Mouse (Mus musculus) adrenal gland, postnatal 25 days (tissue): ENCODE data around the gene Zfp277. TPM values are rescaled to one million over a fixed set of nuclear protein-coding genes. Genes with fewer than 3 reads are reported as not detected.

Experiments used
- DNase-seq: peaks from one replicate; pipeline ENCODE4 v3.0.0; 2021; ENCODE audit warnings: mixed read lengths
- total RNA-seq: library from RNA; stranded (reverse); gene quantifications from 2 replicates; pipeline ENCODE4 v1.2.3, GENCODE M21; 2021

The Zfp277 gene
- total RNA-seq, 1 experiment from 2014 or later = 23.8 TPM

DNA sequence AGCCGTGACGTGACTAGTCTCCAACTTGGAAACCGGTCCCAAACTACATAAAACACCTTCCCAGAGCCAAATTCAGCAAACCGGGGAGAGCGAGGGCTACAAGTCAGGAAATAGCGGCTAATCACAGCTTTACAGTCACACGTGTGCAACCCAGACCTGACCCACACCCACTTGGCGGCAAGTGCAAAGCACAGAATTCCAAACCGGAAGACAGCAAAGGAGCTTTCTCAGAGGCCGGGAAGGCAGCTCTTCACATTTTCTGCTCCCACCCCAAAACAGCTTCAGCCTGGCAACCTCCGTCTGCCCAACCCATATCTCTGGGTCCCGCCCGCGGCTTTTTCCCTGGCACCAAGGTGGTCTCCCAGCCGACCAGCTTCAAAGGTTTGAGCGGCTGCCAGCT is 496 bp downstream of the Zfp277 start:
- DNase-seq = no peak

DNA sequence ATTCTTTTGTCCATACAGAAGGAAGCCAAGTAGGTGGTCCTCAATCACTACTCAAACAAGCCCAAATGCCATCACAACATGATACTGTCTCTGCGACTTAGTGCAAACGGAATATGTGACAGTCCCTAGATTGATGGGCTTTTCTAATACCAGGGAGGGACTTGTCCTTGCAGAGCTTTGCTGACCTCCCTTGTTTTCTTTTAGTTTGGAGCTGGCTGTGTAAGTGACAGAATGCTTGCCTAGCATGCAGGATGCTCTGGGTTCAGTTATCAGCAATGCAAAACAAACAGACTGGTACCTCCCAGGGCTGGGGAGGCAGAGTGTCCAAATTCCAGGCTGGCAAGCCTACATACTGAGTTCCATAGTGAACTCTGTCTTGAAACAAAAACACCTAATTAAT is 7.7 kb downstream of the Zfp277 start:
- DNase-seq = no peak

DNA sequence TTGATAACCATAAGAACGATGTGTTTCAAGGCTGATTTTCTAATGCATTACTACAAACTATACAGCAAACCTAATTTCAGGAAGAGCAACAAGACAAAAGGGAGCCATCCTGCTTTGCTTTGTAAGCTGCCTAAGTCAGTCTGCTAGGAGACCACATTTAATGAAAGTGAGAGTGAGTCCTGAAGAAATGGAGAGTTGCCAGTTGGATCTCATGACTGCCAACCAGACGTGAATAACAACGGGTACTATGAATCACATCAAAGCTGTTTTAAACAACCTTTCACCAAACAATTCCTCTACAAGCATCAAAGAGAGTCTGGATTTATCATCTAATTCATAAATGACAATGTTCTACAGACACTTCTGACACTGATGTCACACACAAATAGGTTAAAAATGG is 11.6 kb downstream of the Zfp277 start:
- no peak for DNase-seq

DNA sequence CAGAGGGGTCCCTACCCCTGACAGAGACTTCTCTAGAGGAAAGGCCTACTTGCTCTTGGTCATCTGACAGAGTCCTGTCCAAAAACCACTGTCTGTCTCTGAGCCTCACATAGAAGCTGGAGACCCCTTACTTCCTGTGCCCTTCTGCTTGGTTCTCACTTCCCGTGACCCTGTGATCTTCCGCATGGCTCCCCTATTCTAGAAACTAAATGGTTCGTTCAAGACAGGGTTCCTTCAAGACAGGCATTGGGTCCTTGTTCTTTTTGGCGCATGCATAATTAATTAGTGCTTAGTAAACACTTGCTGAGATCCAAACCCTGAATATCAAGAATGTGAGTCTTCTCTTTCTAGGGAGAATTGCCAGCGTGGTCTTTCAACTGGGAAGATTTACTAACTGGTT is 14.6 kb downstream of the Zfp277 start:
- DNase-seq = no peak

DNA sequence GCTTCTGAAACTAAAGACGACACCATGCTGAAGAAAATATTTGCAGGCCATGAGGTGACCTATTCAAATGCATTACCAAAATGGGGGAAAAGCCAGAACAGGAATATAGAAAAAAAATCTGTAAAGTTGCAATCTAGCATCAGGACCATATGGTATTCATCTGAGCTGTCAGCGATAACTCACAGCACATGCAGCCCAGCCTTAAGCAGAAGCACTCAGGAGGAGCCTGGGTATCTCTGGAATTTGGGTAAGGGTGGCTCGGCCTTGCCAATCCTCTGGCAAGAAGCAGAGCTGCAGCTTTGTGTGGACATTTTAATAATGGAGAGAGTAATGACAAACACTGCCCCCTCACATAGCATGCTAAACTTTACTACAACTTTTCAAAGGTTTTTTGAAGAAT is 15.7 kb downstream of the Zfp277 start:
- no peak for DNase-seq

DNA sequence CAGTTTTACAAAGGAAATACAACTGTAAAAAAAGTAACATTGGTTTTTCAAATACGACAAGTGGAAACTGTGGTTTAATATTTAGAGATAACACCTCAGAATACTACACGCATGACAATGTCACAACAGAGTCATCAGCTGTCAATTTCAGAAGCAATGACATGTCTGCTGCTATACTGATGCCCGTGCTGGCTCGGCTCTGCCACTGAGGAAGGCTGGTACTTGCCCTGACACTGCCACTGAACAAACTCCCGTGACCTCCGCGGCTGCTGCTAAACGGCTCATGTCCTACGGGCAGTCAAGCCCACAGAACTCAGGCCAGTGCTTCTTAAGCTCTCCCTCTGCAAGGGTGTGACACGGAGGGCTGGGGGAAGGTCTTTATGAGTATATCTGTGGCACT is 18.1 kb downstream of the Zfp277 start:
- DNase-seq = no peak

DNA sequence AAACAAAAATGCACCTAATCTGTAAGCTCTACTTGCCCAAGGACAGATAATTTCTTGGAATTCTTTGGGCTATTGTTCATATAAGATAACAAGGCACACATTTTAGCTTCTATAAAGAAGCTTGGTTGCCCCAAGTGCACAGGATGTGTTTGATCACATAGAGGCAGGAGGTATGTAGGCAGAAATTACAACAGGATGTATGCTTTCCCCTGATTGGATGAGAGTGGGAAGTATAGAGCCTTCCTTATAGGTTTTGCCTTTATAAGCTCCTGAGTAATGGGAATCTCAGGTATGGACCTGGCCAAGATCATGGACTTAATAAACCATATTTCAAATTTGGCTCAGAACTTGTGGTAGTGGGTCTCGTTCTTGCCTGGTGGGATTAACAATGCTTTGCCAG is 20.7 kb downstream of the Zfp277 start:
- DNase-seq = no peak

DNA sequence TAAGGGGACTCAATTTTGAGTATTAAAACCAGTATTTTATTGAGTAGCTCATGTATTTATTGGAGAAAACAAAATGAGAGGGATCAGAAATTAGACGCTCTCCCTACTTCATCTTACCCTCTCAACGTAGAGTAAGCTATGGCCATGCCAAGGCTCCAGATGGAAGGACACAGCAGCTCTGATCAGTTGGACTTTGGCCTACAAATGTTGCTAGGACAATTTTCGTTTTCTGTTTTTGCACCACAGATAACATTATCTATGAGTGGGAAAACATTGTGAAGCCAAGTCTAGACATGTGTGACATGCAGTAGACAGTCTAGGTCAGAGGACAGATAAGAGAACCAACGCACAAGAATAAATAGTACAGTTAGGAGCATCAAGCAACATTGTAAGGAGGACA is 28.4 kb downstream of the Zfp277 start:
- no peak for DNase-seq

DNA sequence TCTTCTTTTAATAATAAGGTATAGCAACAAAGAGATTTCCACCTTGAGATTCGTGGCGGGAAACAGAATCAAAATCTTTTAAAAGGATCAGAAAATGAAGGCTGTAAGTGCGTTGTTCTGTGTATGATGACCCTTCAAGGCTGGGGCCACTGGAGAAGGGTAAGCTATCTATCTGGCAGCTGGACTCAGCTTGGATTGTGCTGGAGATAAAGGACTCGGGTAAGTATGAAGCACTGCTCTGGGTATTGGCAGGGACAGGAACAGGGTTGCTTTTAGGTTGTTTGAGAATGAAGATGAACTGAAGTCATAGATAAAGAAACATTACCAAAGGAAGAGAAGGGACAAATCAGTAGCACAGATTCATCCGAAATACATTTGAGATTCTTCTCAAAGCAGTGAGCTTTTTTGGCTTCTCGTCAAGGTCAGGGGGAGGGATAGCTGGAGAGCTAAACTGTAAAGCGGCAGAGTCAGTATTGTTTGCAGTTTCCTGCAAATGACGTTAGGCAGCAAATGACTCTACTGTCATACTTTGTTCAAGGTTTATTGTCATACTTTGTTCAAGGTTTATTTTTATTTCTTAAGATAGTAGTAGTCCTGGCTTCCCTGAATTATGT is 30.3 kb downstream of the Zfp277 start:
- peak; percentile 26 for DNase-seq

DNA sequence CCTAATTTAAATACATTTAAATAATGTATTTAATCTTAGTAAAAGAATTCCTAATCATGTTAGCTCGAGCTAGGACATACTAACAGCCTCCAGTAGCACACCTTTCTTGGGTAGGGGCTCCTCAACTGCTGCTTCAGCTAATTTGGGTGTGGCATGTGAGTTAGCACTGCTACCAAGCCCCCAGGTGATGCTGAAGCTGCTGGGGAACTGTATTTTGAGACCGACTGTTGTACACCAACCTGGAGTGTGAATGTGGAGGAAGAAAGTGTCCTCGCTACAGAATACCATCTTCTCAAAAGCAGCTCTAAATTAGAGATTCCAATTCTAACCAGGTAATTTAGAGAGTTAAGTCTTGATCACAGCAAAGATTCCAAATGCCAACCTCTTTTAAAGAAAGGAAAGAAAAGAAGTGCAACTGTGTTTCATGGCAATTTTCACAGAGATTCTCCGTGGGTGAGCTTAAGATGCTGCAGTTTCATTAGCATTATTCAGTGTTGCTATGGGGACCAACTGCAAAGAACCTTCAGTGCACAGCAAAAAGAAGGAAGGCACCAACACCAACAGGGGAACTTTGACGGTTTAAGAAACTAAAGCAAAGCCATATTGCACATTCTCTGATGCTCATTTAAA is 30.9 kb downstream of the Zfp277 start:
- DNase-seq = no peak

DNA sequence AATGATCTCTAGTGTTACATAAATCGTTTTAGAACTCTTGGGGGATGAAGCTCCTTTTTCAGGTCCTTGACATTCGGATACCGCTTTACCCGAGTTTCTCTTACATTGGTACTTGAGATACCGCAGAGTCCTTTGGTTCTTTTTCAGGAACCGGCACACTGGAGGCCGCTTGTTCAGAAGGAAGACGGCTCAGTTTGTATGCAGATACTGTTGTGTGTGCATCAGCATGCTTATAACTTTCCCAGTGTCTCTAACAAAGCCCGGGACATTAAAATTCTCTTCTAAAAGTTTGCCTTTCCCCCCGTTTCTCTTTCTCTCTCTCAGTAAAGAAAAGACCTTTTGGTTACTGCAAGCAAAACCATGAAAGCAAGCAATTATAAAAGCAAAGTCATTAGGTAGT is 45.9 kb downstream of the Zfp277 start:
- no peak for DNase-seq

DNA sequence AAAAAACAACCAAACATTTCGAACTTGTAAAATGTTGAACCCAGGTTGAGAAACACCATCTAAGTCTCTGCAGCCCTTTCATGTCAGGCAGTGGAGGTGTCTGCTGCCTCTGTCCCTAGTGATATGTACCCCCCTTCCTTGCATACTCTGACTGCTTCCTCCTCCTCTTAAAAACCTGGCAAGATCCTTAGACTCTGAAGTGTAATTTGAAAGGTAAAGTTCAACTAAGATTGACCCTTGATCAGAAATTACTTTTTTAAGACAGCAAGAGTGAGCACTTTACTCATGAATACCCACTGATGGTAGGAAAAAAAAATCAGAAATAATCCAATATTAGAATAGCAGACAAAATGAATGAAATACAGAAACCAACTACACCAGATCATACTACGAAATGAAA is 46.3 kb downstream of the Zfp277 start:
- no peak for DNase-seq

DNA sequence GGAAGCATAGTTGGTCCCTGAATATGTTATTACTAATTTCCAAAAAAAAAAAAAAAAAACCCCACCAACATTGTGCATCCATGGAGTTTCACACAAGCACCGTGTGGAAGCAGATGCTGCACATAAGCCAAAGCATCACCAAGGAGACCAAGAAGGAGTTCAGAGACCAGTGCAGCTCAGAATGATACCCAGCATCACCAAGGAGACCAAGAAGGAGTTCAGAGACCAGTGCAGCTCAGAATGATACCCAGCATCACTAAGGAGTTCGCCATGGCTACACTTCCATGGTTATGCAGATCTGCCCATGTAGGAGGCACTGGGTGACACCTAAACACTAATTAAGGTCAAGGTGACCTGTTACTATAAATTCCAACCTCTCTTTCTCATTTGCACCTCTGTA is 46.8 kb downstream of the Zfp277 start:
- DNase-seq = no peak

DNA sequence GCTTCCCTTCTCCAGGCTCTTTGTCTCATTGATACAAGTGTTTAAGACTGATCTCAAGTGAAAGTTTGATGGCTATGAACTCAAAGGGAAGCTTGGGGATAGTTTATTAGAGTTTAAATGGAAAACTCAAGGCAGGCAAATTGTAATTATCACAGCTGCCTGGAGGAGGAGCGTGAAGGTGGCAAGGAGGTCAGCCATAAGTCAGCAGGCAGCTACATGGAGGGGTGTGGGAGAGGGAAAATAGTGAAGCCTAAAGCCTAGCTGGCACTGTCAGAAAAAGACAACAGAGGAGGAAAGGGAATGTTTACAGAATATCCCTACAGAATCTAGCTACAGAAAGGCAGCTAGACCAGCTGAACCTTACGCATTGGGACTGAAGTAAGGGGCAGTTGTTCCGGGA is 52.8 kb downstream of the Zfp277 start:
- no peak for DNase-seq

DNA sequence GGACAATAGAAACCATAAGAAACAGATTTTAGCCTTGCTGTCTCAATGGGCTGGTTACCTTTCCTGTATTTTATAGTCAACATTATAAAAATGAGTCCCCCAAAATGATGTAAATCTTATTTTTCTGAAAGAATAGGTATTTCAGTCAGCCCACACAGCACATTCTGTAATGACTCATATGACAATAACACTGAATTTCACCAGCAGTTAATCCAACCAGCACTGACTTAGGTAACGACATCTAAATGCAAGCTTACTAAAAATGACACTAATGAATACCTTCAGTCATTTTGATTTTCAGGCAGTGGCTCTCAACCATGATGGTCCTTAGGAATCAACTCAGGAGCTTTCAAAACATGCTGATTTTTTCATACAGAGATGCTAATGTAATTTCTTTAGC is 54.4 kb downstream of the Zfp277 start:
- DNase-seq = no peak

DNA sequence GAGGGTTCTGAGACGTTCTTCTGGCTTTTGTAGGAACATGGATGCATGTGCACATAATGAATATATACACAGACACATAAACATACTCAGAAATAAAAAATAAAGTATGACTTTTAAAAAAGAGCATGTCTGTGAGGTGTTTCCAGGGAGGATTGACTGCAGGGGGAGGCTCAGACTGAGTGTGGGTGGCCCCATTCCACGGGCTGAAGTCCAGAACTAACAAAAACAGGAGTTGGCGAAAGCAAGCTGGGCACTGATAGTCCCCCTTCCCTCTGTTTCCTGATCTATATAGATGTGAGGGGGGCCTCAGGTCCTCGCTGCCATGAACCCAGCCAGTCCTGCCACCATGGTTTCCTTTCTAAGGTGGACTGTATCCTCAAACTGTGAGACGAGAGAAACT is 57.9 kb downstream of the Zfp277 start:
- DNase-seq = no peak

DNA sequence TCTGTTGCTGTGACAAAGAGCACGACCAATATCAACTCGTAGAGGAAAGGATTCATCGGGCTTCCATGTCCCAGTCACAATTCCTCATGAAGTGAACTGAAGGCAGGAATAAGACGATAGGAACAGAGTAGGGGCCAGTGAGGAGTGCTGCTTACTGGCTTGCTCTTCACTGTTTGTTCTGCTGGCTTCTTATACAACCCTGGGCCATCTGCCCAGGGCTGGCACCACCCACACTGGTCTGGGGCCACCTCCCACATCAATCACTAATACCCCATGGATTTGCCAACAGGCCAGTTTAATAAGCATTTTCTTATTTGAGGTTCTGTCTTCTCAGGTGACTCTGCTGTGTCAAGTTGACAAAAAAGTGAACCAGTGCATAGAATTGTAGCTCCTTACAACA is 60.4 kb downstream of the Zfp277 start:
- no peak for DNase-seq

DNA sequence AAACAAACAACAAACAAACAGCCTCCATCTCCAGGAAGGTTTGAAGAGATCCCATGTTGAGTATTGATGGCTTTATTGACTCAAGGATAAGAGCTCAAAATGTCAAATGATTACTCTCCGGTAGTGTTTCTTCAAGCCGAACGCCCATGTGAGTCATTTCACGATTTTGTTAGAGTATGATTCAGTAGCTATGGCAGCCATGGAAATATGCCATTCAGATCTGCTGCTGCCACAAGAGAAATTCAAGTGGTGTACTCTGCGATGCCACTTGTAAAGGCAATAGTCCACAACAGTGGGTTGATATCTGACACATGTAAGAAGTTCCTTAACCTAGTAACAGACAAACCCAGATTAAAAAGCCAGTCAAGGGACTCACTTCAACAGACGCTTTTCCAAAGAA is 62.0 kb downstream of the Zfp277 start:
- DNase-seq = no peak

DNA sequence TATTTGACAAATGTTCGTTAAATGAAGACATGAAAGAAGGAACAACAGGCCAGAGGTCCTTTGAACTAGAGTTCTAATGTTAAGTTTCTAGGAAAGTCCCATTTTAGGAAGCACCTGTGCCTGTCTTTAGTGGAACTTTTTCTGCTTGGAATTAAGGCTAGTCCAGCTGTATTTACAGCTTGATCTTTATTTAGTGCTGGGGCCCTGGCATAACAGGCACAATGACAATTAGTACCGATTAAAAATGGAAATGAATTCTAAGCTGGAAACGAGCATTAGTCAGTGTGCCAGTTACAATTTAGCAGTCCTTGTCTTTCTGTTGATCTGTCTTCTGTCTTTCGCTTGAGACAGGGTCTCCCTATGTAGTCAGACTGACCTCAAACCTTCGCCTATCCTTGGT is 63.2 kb downstream of the Zfp277 start:
- DNase-seq = no peak

DNA sequence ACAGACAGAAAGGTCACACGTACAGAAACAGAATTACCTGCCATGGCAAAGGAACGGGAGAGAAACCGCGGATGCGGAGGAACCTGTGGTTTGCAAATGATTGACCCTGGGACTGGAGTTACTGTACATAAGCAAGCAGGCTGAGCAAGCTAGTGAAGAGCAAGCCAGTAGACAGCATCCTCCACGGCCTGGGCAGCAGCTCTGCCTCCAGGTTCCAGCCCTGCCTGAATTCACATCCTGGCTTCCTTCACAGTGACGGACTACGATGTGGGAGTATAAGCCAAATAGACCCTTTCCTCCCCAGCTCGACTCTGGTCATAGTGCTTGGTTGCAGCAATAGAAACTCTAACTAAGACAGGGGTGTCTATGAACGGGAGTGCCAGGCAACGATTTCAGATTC is 63.9 kb downstream of the Zfp277 start:
- DNase-seq = no peak

DNA sequence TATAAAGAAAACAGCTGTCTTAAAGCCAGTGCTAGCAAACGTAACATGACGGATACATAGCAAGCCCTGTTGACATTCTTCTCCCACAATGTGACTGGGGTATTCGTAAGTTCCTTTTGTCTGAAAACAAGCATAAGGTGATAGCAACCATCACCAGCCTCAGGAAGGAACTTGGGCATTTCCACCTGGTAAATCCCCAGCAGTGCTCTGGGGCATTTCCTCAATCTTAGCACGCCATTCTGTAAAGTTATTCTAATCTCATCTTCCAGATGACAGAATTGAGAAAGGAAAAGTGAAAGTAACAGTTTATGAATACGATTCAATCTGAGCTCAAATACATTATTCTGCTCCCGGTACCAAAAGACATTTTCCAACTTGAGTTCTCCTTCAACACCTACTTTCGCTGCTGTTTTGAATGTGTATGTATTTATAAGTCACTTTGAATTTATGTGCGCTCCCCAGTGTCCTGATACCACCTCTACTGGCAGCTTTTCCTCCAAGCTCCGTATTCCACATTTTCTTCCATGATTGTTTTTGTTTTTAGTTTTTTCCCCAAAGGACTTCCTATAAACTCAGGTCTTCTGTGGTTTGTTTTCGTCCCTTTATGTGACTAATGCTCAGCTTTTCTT is 64.4 kb downstream of the Zfp277 start:
- no peak for DNase-seq

DNA sequence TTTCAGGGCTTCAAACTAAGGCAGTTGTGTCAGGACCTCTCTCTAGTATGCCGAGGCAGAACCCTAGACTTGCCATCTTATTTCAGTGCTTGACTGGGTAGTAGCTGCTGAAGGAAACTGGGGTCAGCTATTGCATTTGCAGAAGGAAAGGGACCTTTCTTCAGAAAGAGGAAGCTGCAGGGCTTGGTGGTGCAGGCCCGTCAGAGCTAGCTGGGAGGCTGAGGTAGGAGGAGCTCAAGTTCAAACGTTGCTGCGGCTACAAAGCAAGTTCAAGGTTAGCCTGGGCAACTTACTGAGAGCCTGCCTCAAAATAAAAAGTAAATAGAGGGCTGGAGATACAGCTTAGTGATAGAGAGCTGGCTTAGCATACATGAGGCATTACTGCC is 66.2 kb downstream of the Zfp277 start:
- DNase-seq = no peak

DNA sequence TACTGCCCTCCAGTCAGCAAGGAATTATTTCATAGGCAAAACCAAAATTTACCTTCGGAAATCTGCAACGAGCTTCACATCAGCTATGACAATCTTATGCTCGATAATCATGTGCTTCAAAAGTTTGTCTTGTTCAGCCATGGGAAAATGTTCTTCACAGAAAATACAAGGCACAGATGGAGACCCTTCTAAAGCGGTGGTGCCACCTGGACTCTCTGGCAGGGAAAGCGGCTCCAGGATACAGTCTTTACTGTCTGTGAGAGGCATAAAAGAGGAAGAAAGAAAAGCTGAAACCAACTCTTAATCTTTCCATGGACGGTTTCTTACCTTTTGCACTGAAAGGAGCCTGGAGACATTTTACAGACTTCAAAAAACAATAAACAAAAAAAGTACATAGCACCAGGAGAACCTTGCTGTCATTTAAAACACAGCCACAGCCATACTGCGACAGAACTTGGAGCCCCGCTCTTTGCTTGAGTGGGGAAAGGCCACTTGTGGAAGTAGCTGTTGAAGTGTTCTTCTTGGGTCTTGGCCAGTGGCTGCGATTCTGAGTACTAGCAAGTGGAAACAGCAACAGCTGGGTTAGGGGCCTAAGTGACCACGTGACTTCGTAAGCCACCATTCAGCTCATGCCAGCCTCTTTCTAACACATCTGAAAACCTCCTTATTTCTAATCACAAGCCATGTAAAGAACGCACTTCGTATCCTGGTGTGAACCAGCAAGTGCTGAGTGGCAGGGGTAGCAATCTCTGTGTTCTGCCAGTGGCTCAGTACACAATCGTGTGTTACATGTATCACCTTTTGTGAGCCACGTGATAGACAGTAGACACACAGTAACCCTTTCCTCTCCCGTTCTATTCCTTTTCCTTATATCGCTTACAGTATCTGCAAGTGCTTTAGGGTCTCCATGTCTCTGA is 66.8 kb downstream of the Zfp277 start:
- no peak for DNase-seq
